Mouse (Mus musculus): ENCODE data around the gene Cited2. TPM values are rescaled to one million over a fixed set of nuclear protein-coding genes. Genes with fewer than 3 reads are reported as not detected.

The Cited2 gene
- polyA plus RNA-seq, 1 experiment from 2014 or later = 101 TPM

GRCm38 (mm10) chr10:17725644-17726372, 2.8 kb downstream of the Cited2 start:
- Histone ChIP-seq H3K9ac (peak overlapping the region; percentile 71), H3K9me3 (no peaks in the 10 kb centered on the region), H3K4me2 (peak overlapping the region; percentile 59), H3K27ac (peak overlapping the region; percentile 73), H3K36me3 (no peaks in the 10 kb centered on the region), H3K27me3 (no peaks in the 10 kb centered on the region), H3K4me1 (replicated peaks) (peaks cover 29% of the 10 kb centered on the region), H3K4me3 (peak overlapping the region; percentile 99)
- WGBS = 39% methylated on average over 7 of the region's 7 CpGs
- ATAC-seq (ENCODE audit: low FRiP score) = no peak

GRCm38 (mm10) chr10:17726373-17726720, 3.3 kb downstream of the Cited2 start:
- ATAC-seq (ENCODE audit: low FRiP score) = no peak
- Histone ChIP-seq H3K27me3 (no peaks in the 10 kb centered on the region), H3K9ac (peak overlapping the region; percentile 71), H3K4me2 (peak overlapping the region; percentile 59), H3K9me3 (no peaks in the 10 kb centered on the region), H3K36me3 (no peaks in the 10 kb centered on the region), H3K27ac (peak overlapping the region; percentile 73), H3K4me1 (replicated peaks) (peaks cover 24% of the 10 kb centered on the region), H3K4me3 (peak overlapping the region; percentile 99)
- 51% methylated on average over 2 of the region's 2 CpGs for WGBS

- Histone ChIP-seq H3K9ac (peak overlapping the region; percentile 71), H3K27ac (peak overlapping the region; percentile 73), H3K27me3 (no peaks in the 10 kb centered on the region), H3K36me3 (no peaks in the 10 kb centered on the region), H3K4me1 (replicated peaks) (peaks cover 23% of the 10 kb centered on the region), H3K4me2 (peak overlapping the region; percentile 59), H3K9me3 (no peaks in the 10 kb centered on the region), H3K4me3 (peak overlapping the region; percentile 99)
- ATAC-seq (ENCODE audit: low FRiP score) = no peak
- 13% methylated on average over 15 of the region's 15 CpGs for WGBS
Observed at GRCm38 (mm10) chr10:17727161-17727925, 4.3 kb downstream of the Cited2 start.

- H3K9me3 ChIP-seq = no peaks in the 10 kb centered on the region
- peak overlapping the region; percentile 73 for H3K27ac ChIP-seq
- H3K36me3 ChIP-seq = no peaks in the 10 kb centered on the region
- no peaks in the 10 kb centered on the region for H3K27me3 ChIP-seq
- peak overlapping the region; percentile 71; the same call in 1 of the 2 replicates for H3K9ac ChIP-seq
- whole genome bisulfite sequencing = 5% methylated on average over 5 of the region's 5 CpGs
- H3K4me3 ChIP-seq = peak overlapping the region; percentile 99
- ATAC-seq (ENCODE audit: low FRiP score) = no peak
- peaks cover 23% of the 10 kb centered on the region for H3K4me1 ChIP-seq (replicated peaks)
- H3K4me2 ChIP-seq = peak overlapping the region; percentile 59
Observed at GRCm38 (mm10) chr10:17727926-17728279, 4.9 kb downstream of the Cited2 start.

- Histone ChIP-seq H3K27me3 (no peaks in the 10 kb centered on the region), H3K9ac (no peak overlapping the region), H3K4me3 (no peak overlapping the region), H3K27ac (no peak overlapping the region), H3K4me1 (replicated peaks) (peaks cover 23% of the 10 kb centered on the region), H3K4me2 (no peak overlapping the region), H3K36me3 (no peaks in the 10 kb centered on the region), H3K9me3 (no peaks in the 10 kb centered on the region)
- 30% methylated on average over 4 of the region's 4 CpGs for WGBS
- no peak for ATAC-seq (ENCODE audit: low FRiP score)
Observed at GRCm38 (mm10) chr10:17728711-17729110, 5.7 kb downstream of the Cited2 start.

- no peaks in the 10 kb centered on the region for H3K9me3 ChIP-seq
- ATAC-seq (ENCODE audit: low FRiP score) = no peak
- no peak overlapping the region for H3K4me2 ChIP-seq
- no peak overlapping the region for H3K27ac ChIP-seq
- H3K27me3 ChIP-seq = no peaks in the 10 kb centered on the region
- no peaks in the 10 kb centered on the region for H3K36me3 ChIP-seq
- WGBS = 62% methylated on average over 6 of the region's 6 CpGs
- peaks cover 23% of the 10 kb centered on the region for H3K4me1 ChIP-seq (replicated peaks)
- no peak overlapping the region for H3K9ac ChIP-seq
- no peak overlapping the region for H3K4me3 ChIP-seq
Observed at GRCm38 (mm10) chr10:17729476-17729875, 6.5 kb downstream of the Cited2 start.

- no peaks in the 10 kb centered on the region; the same call in 1 of the 2 replicates for H3K4me1 ChIP-seq (replicated peaks)
- no peaks in the 10 kb centered on the region for H3K36me3 ChIP-seq
- H3K9ac ChIP-seq = no peak overlapping the region
- H3K27ac ChIP-seq = no peak overlapping the region
- no peak for ATAC-seq (ENCODE audit: low FRiP score)
- 14% methylated on average over 4 of the region's 4 CpGs for WGBS
- H3K27me3 ChIP-seq = no peaks in the 10 kb centered on the region
- H3K9me3 ChIP-seq = no peaks in the 10 kb centered on the region
- no peak overlapping the region for H3K4me3 ChIP-seq
- H3K4me2 ChIP-seq = no peak overlapping the region
Observed at GRCm38 (mm10) chr10:17733057-17733456, 10.0 kb downstream of the Cited2 start.

- WGBS = 95% methylated on average over 2 of the region's 2 CpGs
Observed at GRCm38 (mm10) chr10:17742581-17742980, 19.6 kb downstream of the Cited2 start.

GRCm38 (mm10) chr10:17752478-17752877, 29.5 kb downstream of the Cited2 start:
- no peaks in the 10 kb centered on the region for H3K36me3 ChIP-seq

More at GRCm38 (mm10) chr10:17742581-17742980, 19.6 kb downstream of the Cited2 start:
- no peaks in the 10 kb centered on the region for H3K4me1 ChIP-seq (replicated peaks)
- no peak for ATAC-seq (ENCODE audit: low FRiP score)
- H3K36me3 ChIP-seq = no peaks in the 10 kb centered on the region
- H3K9ac ChIP-seq = no peak overlapping the region
- no peaks in the 10 kb centered on the region for H3K27me3 ChIP-seq
- H3K27ac ChIP-seq = no peak overlapping the region
- no peak overlapping the region for H3K4me2 ChIP-seq
- H3K9me3 ChIP-seq = no peaks in the 10 kb centered on the region
- H3K4me3 ChIP-seq = no peak overlapping the region

GRCm38 (mm10) chr10:17759772-17760171, 36.8 kb downstream of the Cited2 start:
- ATAC-seq (ENCODE audit: low FRiP score) = no peak
- Histone ChIP-seq H3K4me3 (no peak overlapping the region), H3K36me3 (no peaks in the 10 kb centered on the region), H3K27ac (no peak overlapping the region), H3K9me3 (peaks cover 8% of the 10 kb centered on the region; the same call in 1 of the 2 replicates), H3K4me2 (no peak overlapping the region), H3K4me1 (replicated peaks) (no peaks in the 10 kb centered on the region), H3K27me3 (no peaks in the 10 kb centered on the region), H3K9ac (no peak overlapping the region)
- 93% methylated on average over 3 of the region's 3 CpGs for WGBS

More at GRCm38 (mm10) chr10:17752478-17752877, 29.5 kb downstream of the Cited2 start:
- Histone ChIP-seq H3K27ac (no peak overlapping the region), H3K4me3 (no peak overlapping the region), H3K9me3 (peaks cover 8% of the 10 kb centered on the region; the same call in 1 of the 2 replicates), H3K27me3 (no peaks in the 10 kb centered on the region), H3K4me1 (replicated peaks) (no peaks in the 10 kb centered on the region), H3K9ac (no peak overlapping the region), H3K4me2 (no peak overlapping the region)
- 86% methylated on average over 5 of the region's 5 CpGs for WGBS
- no peak for ATAC-seq (ENCODE audit: low FRiP score)

- Histone ChIP-seq H3K4me2 (no peak overlapping the region), H3K27me3 (no peaks in the 10 kb centered on the region), H3K4me3 (no peak overlapping the region), H3K36me3 (no peaks in the 10 kb centered on the region), H3K9me3 (peaks cover 3% of the 10 kb centered on the region; the same call in 1 of the 2 replicates), H3K9ac (no peak overlapping the region), H3K27ac (no peak overlapping the region), H3K4me1 (replicated peaks) (no peaks in the 10 kb centered on the region)
- 76% methylated on average over 9 of the region's 9 CpGs for WGBS
- no peak for ATAC-seq (ENCODE audit: low FRiP score)
Observed at GRCm38 (mm10) chr10:17760750-17761613, 38.0 kb downstream of the Cited2 start.

- Histone ChIP-seq H3K9ac (no peak overlapping the region), H3K4me2 (no peak overlapping the region), H3K4me1 (replicated peaks) (no peaks in the 10 kb centered on the region), H3K9me3 (no peaks in the 10 kb centered on the region), H3K27me3 (no peaks in the 10 kb centered on the region), H3K4me3 (no peak overlapping the region), H3K27ac (no peak overlapping the region), H3K36me3 (no peaks in the 10 kb centered on the region)
- WGBS = 96% methylated on average over 1 of the region's 1 CpGs
- ATAC-seq (ENCODE audit: low FRiP score) = no peak
Observed at GRCm38 (mm10) chr10:17761652-17762051, 38.6 kb downstream of the Cited2 start.
